Mouse (Mus musculus) megakaryocyte progenitor cell, adult 5-6 weeks (primary cell): ENCODE results near the gene Specc1. TPM values are rescaled to one million over a fixed set of nuclear protein-coding genes. Genes with fewer than 3 reads are reported as not detected.
A peak's percentile ranks its signal among the peaks of the same experiment; 100 is the strongest.

ENCODE experiments used
- ATAC-seq: replicated peaks from 2 replicates; pipeline ENCODE4 v1.8.0; 2016; ENCODE audit warnings: mild to moderate bottlenecking, moderate TSS enrichment, inconsistent platforms; ENCODE audit not compliant: poor library complexity
- total RNA-seq, 2 experiments: library from RNA; stranded (forward) in 1 of 2; stranded (reverse) in 1 of 2; fragments of 157-497, 149-512 nt in 1 of 2; fragments of 200-1000 nt in 1 of 2; gene quantifications; 2 replicates each; pipeline versions ENCODE4 v1.2.3 to v1.2.4; 2015 to 2017

The Specc1 gene
- total RNA-seq, 2 experiments from 2014 or later, result 16.4 to 26.8 TPM

DNA sequence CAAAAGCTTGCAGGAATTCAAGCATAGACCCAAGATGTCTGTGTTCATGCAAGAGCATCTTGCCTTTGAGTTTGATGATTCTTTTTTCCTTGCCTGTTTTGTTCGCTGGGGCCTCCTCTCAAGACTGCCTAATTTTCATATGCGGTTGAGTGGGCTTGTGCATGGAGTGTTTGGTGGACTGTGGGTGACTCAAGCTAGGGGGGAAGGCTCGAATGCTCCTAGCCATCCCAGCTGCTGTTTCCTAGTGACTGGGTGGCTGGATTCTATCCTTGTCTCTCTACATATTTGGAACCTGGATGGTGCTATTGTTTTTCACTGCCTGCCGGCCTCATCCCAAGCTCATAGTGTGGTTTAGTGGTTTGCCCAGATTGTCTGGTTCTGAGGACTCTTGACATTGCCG lies 8.0 kb downstream of the Specc1 start:
- no peak for ATAC-seq

DNA sequence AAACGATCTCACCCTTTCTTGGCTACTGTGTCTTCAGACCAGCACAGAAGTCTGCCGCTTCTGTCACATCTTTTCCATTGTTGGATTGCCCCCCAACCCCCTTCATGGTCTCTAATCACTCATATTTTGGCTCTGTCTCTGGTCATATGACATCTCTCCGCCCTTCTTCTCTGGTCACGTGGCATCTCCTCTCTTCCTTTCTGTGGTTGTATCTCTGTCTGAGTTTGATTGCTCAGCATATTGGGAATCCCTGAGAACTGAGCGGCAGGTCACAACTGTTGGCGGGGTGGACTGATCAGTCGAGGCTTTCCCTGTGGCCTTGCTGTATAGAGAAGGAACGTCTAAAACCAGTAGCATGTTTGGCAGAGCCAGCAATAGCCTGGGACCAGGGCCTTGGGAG lies 10.5 kb downstream of the Specc1 start:
- ATAC-seq, result no peak

- peak; percentile 91 for ATAC-seq
These were observed 12.3 kb downstream of the Specc1 start for GRCm38 (mm10) chr11:61968875-61969274.

DNA sequence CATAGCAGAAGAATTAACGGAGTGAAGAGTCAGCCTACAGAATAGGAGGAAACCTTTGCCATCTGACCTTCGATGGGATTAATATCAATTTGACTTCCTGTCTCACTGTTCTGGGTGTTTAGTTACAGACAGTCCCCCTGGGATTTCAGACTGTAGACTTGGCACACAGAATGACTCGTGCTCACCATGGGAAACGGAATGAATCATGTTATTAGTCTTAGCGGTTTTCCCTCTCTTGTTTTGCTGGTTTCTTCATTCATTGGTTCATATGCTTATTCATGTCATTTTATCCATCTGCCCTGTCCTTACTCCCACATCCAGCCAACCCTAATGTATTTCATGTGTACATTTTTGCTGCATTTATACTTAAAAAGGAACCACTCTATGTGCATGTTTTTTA lies 14.3 kb downstream of the Specc1 start:
- ATAC-seq, result no peak

DNA sequence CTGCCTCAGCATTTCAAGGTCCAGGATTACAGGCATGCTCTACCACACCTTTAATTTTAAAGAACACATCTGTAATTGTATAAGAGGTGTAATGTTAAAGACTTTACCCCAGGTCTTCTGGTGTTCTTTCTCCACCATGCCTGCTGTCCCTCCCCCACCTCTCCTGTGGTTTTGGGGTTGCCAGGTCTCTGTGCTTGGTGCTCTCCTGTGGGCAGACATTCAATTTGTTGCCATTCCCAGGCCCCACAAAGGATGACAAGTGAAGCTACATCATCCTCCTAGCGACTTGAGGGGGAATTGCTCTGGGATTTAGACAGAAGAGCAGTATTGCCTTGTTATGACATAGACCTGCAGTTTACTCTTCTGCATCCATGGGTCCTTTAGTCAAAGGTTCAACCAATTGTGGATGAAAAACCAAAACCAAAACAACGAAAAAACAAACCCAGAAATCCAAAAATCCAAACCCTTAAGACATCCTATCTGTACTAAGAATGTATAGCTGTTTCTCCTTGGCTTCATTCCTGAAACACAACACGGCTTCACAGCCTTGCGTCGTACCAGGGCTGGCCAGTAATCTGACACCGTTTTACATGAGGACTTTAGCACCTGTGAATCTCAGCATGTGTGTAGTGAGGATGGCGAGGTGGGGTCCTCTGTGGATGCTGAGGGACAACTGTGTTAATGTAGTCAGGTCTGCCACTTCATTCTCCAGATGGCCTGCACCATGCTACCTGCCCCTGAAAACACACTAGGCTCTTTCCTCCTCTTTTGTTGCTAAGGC lies 15.1 kb downstream of the Specc1 start:
- ATAC-seq, result no peak

- no peak for ATAC-seq
These were observed 17.6 kb downstream of the Specc1 start for GRCm38 (mm10) chr11:61974106-61974707.

DNA sequence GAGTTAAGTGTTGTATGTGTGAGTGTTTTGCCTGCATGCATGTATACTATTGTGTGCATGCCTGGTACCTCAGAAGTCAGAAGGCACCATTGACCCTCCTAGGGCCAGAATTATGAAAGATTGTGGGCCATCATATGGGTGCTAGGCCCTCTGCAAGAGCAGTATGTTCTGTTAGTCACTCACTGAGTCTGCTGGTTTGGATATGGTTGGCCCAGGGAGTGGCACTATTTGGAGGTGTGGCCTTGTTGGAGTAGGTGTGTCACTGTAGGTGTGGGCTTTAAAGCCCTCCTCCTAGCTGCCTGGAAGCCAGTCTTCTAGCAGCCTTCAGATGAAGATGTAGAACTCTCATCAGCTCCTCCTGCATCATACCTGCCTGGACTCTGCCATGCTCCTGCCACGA lies 19.2 kb downstream of the Specc1 start:
- ATAC-seq, result peak; percentile 52; the same call in 1 of the 2 replicates

- 0 out of 2 replicates have a peak, but pooled peaks have one; percentile 34 for ATAC-seq
These were observed 24.7 kb downstream of the Specc1 start for GRCm38 (mm10) chr11:61981285-61981684.

GRCm38 (mm10) chr11:61982828-61983227 lies 26.3 kb downstream of the Specc1 start:
- no peak for ATAC-seq

DNA sequence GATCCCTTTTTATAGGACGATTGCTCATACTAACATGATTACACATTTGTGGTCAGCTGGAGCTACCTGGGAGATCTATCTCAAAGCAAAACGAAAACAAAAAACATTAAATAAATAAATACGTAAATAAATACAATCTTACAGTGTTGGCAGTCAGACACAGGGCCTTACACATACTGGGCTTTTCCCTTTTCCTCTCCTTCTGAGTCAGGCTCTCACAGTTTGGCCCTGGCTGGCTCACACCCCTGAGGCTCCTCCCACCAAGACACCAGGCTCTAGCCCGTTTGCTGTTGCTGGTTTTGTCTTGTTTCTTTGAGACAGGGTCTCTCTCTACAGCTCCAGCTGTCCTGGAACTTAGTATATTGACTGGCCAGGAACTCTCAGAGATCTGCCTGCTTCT lies 30.4 kb downstream of the Specc1 start:
- no peak for ATAC-seq

GRCm38 (mm10) chr11:61989647-61990046 lies 33.1 kb downstream of the Specc1 start:
- ATAC-seq, result no peak

DNA sequence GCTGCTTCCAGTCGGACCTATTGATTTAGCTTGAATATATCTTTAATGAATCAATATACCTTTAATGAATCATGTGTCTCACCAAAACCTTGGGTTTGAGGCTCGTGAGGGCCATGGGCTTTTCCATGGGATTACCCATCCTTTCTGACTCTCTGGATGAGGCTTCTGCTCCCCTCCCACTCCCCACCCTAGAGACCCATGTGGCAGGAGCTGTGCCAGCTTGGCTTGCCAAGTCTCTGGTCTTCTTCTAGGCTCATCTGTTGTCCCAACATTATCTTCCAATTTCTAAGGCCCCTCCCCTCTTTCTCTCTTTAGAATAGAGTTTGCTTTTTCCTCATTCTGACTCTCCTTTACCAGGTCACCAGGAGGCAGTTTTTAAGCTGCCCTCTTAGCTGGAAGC lies 35.0 kb downstream of the Specc1 start:
- ATAC-seq, result no peak

GRCm38 (mm10) chr11:61992671-61993285 lies 36.2 kb downstream of the Specc1 start:
- ATAC-seq, result peak; percentile 52; the same call in 1 of the 2 replicates

- no peak for ATAC-seq
These were observed 42.9 kb downstream of the Specc1 start for GRCm38 (mm10) chr11:61999501-61999900.

DNA sequence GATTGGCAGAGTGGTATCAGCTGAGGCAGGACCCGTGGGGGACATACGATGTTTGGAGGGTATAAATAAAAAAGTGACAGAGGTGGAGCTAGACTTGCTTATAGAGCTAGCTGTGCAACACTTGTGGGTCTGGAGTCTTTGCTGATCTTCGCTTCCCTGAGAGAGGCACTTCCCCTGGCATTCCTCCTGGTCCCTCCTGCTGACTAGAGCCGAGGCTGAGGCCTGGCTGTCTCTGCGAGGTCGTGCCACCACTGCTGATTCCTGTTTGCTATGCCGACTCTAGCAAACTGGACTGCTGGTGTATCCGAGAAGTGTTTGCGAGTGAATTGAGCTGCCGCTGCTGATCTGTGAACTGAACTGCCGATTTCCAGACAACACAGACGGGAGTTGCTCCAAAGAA lies 43.5 kb downstream of the Specc1 start:
- no peak for ATAC-seq

- peak; percentile 46 for ATAC-seq
These were observed 45.4 kb downstream of the Specc1 start for GRCm38 (mm10) chr11:62001977-62002376.

DNA sequence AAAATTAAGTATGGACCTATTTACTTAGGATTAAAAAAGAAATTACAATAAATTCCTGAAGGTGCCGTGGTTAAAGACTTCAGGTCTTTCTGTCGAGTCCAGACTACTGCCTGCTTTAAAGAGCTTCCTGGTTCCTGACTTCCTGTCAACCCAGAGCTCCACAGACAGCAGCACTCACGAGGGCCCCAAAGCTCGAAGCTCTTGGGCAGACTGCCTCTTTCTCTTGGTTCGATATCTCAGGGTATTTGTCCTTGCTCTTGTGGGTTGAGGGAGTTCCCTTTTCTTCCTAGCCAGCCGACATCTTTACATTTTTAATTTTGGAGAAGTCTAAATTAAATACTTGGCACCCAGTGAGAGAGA lies 48.3 kb downstream of the Specc1 start:
- ATAC-seq, result peak; percentile 65

DNA sequence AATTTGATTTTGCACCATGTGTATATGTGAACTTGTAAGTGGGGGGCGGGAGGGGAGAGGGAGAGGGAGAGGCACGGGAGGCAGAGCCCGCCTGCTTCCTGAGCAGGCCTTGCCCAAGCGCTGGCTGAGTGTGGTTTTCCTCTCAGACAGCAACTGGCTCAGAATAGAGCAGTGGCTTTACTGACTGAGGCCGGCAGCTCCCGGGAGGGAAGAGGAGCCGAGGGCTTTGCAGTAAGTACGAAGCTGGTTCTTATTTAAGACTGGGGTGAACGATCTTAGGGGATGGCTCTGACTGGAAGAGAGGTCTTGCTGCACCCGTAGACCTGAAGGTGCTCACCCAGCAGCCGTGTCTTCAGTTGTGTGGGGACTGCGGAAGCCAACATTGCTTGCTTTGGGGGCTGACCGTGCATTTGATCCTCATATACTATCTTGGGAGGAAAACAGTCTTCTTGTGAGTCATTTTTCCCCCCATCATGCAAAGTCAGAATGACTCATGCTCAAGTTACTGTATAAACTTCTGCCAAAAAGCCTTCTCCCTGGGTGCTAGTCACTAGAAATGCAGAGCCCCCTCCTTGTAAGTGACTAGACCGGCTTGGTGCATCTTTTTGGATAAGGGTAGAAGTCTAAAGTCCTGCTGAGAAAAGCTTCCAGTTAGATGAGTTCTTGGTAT lies 48.8 kb downstream of the Specc1 start:
- peak; percentile 69 for ATAC-seq

DNA sequence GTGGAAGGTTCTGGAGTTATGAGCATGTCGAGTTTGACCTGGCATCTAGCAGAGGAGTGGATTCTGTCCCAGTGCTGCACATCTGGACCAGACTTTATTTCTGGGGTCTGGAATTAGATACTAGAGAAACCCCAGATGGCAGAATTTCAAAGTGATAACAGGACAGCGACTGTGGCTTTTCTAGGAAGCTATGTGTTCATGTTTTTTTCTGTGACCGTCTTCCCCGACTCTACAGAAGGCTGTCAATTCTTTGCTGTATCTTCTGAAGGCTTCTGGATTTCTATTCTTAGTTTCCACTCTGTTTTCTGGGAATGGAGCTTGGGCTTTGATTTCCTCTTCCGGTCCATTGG lies 49.3 kb downstream of the Specc1 start:
- ATAC-seq, result peak; percentile 36

DNA sequence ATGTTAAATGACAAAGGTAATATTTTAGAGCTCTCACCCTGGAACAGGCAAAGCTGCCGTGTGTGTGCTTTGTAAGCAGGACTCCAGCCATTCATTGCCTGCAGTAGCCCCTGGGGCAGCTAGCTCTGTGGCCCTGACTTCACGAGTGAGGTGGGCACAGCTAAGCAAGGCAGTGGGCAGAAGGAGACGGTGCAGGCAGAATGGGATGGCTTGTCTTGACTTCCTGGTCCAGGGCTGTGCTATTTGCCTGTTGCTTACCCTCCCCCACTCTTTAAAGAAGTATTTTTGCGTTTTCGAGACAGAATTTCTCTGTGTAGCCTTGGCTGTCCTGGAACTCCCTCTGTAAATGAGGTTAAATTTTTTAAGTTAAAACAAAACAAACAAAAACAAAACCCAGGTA lies 50.1 kb downstream of the Specc1 start:
- ATAC-seq, result no peak

- ATAC-seq, result no peak
These were observed 51.4 kb downstream of the Specc1 start for GRCm38 (mm10) chr11:62007984-62008383.
